Mouse (Mus musculus) mature B cell (primary cell): ENCODE data around the gene Pbx2.

Source experiments
- in situ Hi-C: fragments of 300-500 bp; cut with MboI; formaldehyde crosslinking; loops from 2 replicates; pipeline ENCODE4 v1.14.3; 2019

Gene Pbx2

GRCm38 (mm10) chr17:34599891-34600290 is 8.8 kb downstream of the Pbx2 start:
- in situ Hi-C loops = loop anchor here (25.0 kb wide), 1 partner anchor 413 kb away; the partner anchor contains the start of genes Psmb8, Psmb9 and Tap1

GRCm38 (mm10) chr17:34601796-34602195 is 10.7 kb downstream of the Pbx2 start:
- in situ Hi-C loops = no loop called here

GRCm38 (mm10) chr17:34603375-34604060 is 12.5 kb downstream of the Pbx2 start, which contains the start of gene Rnf5:
TSS of gene Rnf5 (minus strand) at chr17:34603690.
- in situ Hi-C loops = no loop called here

- in situ Hi-C loops = no loop called here
These were observed 13.0 kb downstream of the Pbx2 start, which contains the start of gene Agpat1 for GRCm38 (mm10) chr17:34604061-34604508. TSS of gene Agpat1 (plus strand) at chr17:34604262.

GRCm38 (mm10) chr17:34604511-34605237 is 13.6 kb downstream of the Pbx2 start:
- in situ Hi-C loops = no loop called here

GRCm38 (mm10) chr17:34605609-34606008 is 14.5 kb downstream of the Pbx2 start:
- in situ Hi-C loops = no loop called here

GRCm38 (mm10) chr17:34606186-34607039 is 15.3 kb downstream of the Pbx2 start:
- in situ Hi-C loops = no loop called here

- in situ Hi-C loops = no loop called here
These were observed 16.9 kb downstream of the Pbx2 start for GRCm38 (mm10) chr17:34607997-34608396.

GRCm38 (mm10) chr17:34611050-34611449 is 20.0 kb downstream of the Pbx2 start:
- in situ Hi-C loops = no loop called here

GRCm38 (mm10) chr17:34613054-34613645 is 22.1 kb downstream of the Pbx2 start:
- in situ Hi-C loops = no loop called here

- in situ Hi-C loops = no loop called here
These were observed 22.8 kb downstream of the Pbx2 start for GRCm38 (mm10) chr17:34613830-34614229.

GRCm38 (mm10) chr17:34615871-34616270 is 24.8 kb downstream of the Pbx2 start, which contains the start of gene Egfl8:
TSS of gene Egfl8 (minus strand) at chr17:34615971.
- in situ Hi-C loops = loop anchor here (5.0 kb wide), 1 partner anchor 49 kb away; no protein-coding TSS in a partner anchor

GRCm38 (mm10) chr17:34618999-34619398 is 27.9 kb downstream of the Pbx2 start:
- in situ Hi-C loops = loop anchor here (5.0 kb wide), 1 partner anchor 52 kb away; no protein-coding TSS in a partner anchor

- in situ Hi-C loops = no loop called here
These were observed 29.9 kb downstream of the Pbx2 start for GRCm38 (mm10) chr17:34621006-34621405.

- in situ Hi-C loops = no loop called here
These were observed 32.1 kb downstream of the Pbx2 start for GRCm38 (mm10) chr17:34623161-34623560.

- in situ Hi-C loops = no loop called here
These were observed 33.9 kb downstream of the Pbx2 start for GRCm38 (mm10) chr17:34624981-34625380.

GRCm38 (mm10) chr17:34626062-34626772 is 35.2 kb downstream of the Pbx2 start:
- in situ Hi-C loops = no loop called here

- in situ Hi-C loops = no loop called here
These were observed 35.7 kb downstream of the Pbx2 start for GRCm38 (mm10) chr17:34626773-34627092.

- in situ Hi-C loops = no loop called here
These were observed 36.3 kb downstream of the Pbx2 start for GRCm38 (mm10) chr17:34627093-34627942.
